Mouse (Mus musculus): Measurements from ENCODE around the gene Kctd20.

DNA sequence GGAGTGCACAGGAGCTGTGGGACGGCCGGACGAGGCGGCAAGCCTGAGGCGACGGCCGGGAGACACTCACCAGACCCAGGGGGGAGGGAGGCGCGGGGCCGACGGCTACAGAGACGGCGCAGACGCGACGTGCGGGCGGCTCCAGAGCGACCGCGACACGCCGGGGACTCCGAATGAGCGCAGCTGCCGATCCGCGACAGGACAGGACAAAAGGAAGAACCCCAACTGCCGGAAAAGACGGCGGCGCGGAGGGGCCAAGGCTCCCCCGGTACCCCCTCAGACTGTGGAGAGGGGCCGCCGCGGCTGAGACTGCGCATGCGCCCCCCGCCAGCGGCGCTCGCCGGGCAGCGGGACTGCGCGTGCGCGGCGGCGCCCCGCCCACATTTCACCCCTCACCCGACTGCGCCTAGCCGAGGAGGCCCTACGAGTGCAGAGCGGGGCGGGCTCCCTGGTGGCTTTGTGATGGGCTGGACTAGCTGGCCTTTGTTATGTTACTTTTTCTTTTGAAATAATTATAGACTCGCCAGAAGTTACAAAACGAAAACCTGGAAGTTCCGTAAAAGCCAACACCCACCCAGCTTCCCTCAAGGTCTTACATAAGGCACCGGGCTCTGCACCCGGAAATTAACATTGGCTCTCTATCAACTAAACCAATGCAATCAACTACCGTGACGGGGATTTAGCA lies 56.0 kb downstream of the Kctd20 start, which contains the start of gene Stk38:
- no peak for TF ChIP-seq CTCF (IDR thresholded peaks at IDR 0.05; ENCODE audit: control insufficient read depth, insufficient read depth, insufficient read length)
- no peak for TF ChIP-seq FOSL1 (IDR thresholded peaks at IDR 0.05; ENCODE audit: insufficient read depth, low read length, poor library complexity, severe bottlenecking)
- no peak for TF ChIP-seq USF1 (IDR thresholded peaks at IDR 0.05; ENCODE audit: low read depth)
- no peak for TF ChIP-seq CEBPB (IDR thresholded peaks at IDR 0.05; ENCODE audit: low read depth)
- TF ChIP-seq MYOD1 (IDR thresholded peaks at IDR 0.05; ENCODE audit: control insufficient read depth, insufficient read length, low read depth) = no peak
- no peak for TF ChIP-seq MYOG (IDR thresholded peaks at IDR 0.05; ENCODE audit: control insufficient read depth, extremely low read depth, insufficient read length)
- no peak for TF ChIP-seq MAX (IDR thresholded peaks at IDR 0.05)

Measured in C2C12 (cell line).